In the genomic region with DNA sequence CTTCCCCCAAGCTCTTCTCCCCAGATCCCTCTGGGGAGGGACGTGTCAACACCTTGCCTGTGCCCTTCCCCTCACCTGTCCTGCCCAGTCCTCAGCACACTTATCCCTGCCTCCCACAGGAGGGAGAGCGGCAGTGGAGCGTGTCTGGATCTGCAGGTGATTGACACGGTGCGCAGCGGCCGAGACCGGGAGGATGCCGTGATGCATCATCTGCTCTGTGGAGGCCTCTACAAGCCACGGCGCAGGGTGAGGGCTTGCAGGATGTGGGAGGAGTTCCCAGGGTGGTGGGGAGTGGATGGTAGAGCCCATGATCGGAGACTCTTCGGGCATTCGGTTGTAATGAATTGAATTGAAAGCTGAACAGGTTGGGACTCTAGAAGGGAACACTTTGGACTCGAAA, we compare ENCODE assay signal across 19 mouse cellular contexts. TPM values are rescaled to one million over a fixed set of nuclear protein-coding genes. Genes with fewer than 3 reads are reported as not detected.
A peak's percentile ranks its signal among the peaks of the same experiment; 100 is the strongest.
DNase-seq lines count a peak whose midpoint lies in the region; ATAC-seq lines count a peak whose summit lies in the region.
"Had no signal": no experiment of that assay in that cellular context is flagged by ENCODE, and none has a peak within 500 bp of the region (broad histone marks: within the 10 kb centered on the region; RNA-seq: fewer than 3 reads in every experiment).

No protein-coding gene starts in this region.

- no peak overlapping the region for H3K4me3 ChIP-seq in hindbrain, embryonic 16.5 days (ENCODE audit: low read length)
- no peak overlapping the region for H3K4me3 ChIP-seq in hindbrain, embryonic 13.5 days
- no peak overlapping the region for H3K4me3 ChIP-seq in midbrain, embryonic 12.5 days
- no peak overlapping the region for H3K4me3 ChIP-seq in midbrain, embryonic 10.5 days
- H3K4me3 ChIP-seq in embryonic facial prominence, embryonic 12.5 days = no peak overlapping the region
- H3K4me3 ChIP-seq in limb, embryonic 10.5 days = no peak overlapping the region
- H3K4me3 ChIP-seq: gastrocnemius, adult 2 months; limb, embryonic 13.5 days; liver, embryonic 13.5 days had no signal

- no peak for DNase-seq in midbrain, embryonic 10.5 days (ENCODE audit: low spot score)
- DNase-seq in limb, embryonic 10.5 days (ENCODE audit: low spot score) = no peak
- no peak for DNase-seq in layer of hippocampus, adult 9-11 months
- DNase-seq in spleen, adult 18-20 months = no peak
- DNase-seq: adrenal gland, adult 2 months; cerebellum, adult 8-10 months; gastrocnemius, adult 2 months; heart, postnatal 14 days; kidney, adult 9 months; liver, embryonic 13.5 days; thymus, adult 18-20 months; thymus, postnatal 4 days had no signal

- H3K36me3 ChIP-seq in hindbrain, embryonic 16.5 days (ENCODE audit: control insufficient read depth, insufficient read depth, low read length) = peaks cover 19% of the 10 kb centered on the region
- H3K36me3 ChIP-seq in hindbrain, embryonic 13.5 days = peaks cover 42% of the 10 kb centered on the region
- H3K36me3 ChIP-seq in midbrain, embryonic 12.5 days = peaks cover 8% of the 10 kb centered on the region; the same call in 1 of the 2 replicates
- H3K36me3 ChIP-seq in midbrain, embryonic 10.5 days = peaks cover 40% of the 10 kb centered on the region
- peaks cover 18% of the 10 kb centered on the region for H3K36me3 ChIP-seq in embryonic facial prominence, embryonic 12.5 days
- H3K36me3 ChIP-seq in limb, embryonic 10.5 days = peaks cover 65% of the 10 kb centered on the region
- H3K36me3 ChIP-seq: liver, embryonic 13.5 days had no signal

- no peak overlapping the region for H3K9ac ChIP-seq in hindbrain, embryonic 16.5 days (ENCODE audit: low read depth, low read length)
- no peak overlapping the region for H3K9ac ChIP-seq in hindbrain, embryonic 13.5 days
- H3K9ac ChIP-seq in midbrain, embryonic 12.5 days (replicated peaks) = no peak overlapping the region
- H3K9ac ChIP-seq in embryonic facial prominence, embryonic 12.5 days = 0 out of 2 replicates have a peak overlapping the region, but pooled peaks have one; percentile 24
- H3K9ac ChIP-seq: limb, embryonic 13.5 days; liver, embryonic 13.5 days; lung, embryonic 14.5 days had no signal

- no peaks in the 10 kb centered on the region for H3K27me3 ChIP-seq in hindbrain, embryonic 16.5 days (replicated peaks; ENCODE audit: control insufficient read depth, insufficient read depth, low read length)
- no peaks in the 10 kb centered on the region for H3K27me3 ChIP-seq in hindbrain, embryonic 13.5 days
- no peaks in the 10 kb centered on the region for H3K27me3 ChIP-seq in midbrain, embryonic 12.5 days
- H3K27me3 ChIP-seq in midbrain, embryonic 10.5 days (ENCODE audit: low read depth, poor library complexity, severe bottlenecking) = peaks cover 21% of the 10 kb centered on the region
- no peaks in the 10 kb centered on the region for H3K27me3 ChIP-seq in embryonic facial prominence, embryonic 12.5 days
- H3K27me3 ChIP-seq in limb, embryonic 10.5 days (ENCODE audit: low read depth, poor library complexity, severe bottlenecking) = no peaks in the 10 kb centered on the region
- H3K27me3 ChIP-seq: limb, embryonic 13.5 days had no signal

- no peaks in the 10 kb centered on the region for H3K9me3 ChIP-seq in hindbrain, embryonic 16.5 days (ENCODE audit: control insufficient read depth, low read length)
- no peaks in the 10 kb centered on the region for H3K9me3 ChIP-seq in hindbrain, embryonic 13.5 days
- no peaks in the 10 kb centered on the region for H3K9me3 ChIP-seq in midbrain, embryonic 12.5 days
- no peaks in the 10 kb centered on the region for H3K9me3 ChIP-seq in midbrain, embryonic 10.5 days (replicated peaks)
- no peaks in the 10 kb centered on the region for H3K9me3 ChIP-seq in embryonic facial prominence, embryonic 12.5 days
- no peaks in the 10 kb centered on the region for H3K9me3 ChIP-seq in limb, embryonic 10.5 days (replicated peaks)
- H3K9me3 ChIP-seq: limb, embryonic 13.5 days; liver, embryonic 13.5 days had no signal

- H3K27ac ChIP-seq in hindbrain, embryonic 16.5 days (ENCODE audit: low read depth, low read length) = no peak overlapping the region
- no peak overlapping the region for H3K27ac ChIP-seq in hindbrain, embryonic 13.5 days
- H3K27ac ChIP-seq in midbrain, embryonic 12.5 days (replicated peaks) = no peak overlapping the region
- no peak overlapping the region for H3K27ac ChIP-seq in midbrain, embryonic 10.5 days (replicated peaks)
- H3K27ac ChIP-seq in embryonic facial prominence, embryonic 12.5 days = no peak overlapping the region
- H3K27ac ChIP-seq in limb, embryonic 10.5 days = 0 out of 2 replicates have a peak overlapping the region, but pooled peaks have one; percentile 7
- H3K27ac ChIP-seq: gastrocnemius, adult 2 months; limb, embryonic 13.5 days; liver, embryonic 13.5 days had no signal

- no peaks in the 10 kb centered on the region; the same call in 1 of the 2 replicates for H3K4me1 ChIP-seq in hindbrain, embryonic 16.5 days (ENCODE audit: control insufficient read depth, insufficient read depth, low read depth, low read length)
- 0 out of 2 replicates have a peak, but pooled peaks cover 17% of the 10 kb centered on the region for H3K4me1 ChIP-seq in hindbrain, embryonic 13.5 days (replicated peaks)
- H3K4me1 ChIP-seq in midbrain, embryonic 12.5 days = peaks cover 3% of the 10 kb centered on the region; the same call in 1 of the 2 replicates
- peaks cover 33% of the 10 kb centered on the region for H3K4me1 ChIP-seq in midbrain, embryonic 10.5 days
- H3K4me1 ChIP-seq in embryonic facial prominence, embryonic 12.5 days = 0 out of 2 replicates have a peak, but pooled peaks cover 3% of the 10 kb centered on the region
- peaks cover 42% of the 10 kb centered on the region for H3K4me1 ChIP-seq in limb, embryonic 10.5 days
- H3K4me1 ChIP-seq: liver, embryonic 13.5 days had no signal

- peak; percentile 31; the same call in 1 of the 2 replicates for ATAC-seq in hindbrain, embryonic 16.5 days
- no peak for ATAC-seq in hindbrain, embryonic 13.5 days (ENCODE audit: low FRiP score)
- 0 out of 2 replicates have a peak, but pooled peaks have one; percentile 12 for ATAC-seq in midbrain, embryonic 12.5 days (ENCODE audit: low FRiP score, low read depth)
- ATAC-seq in embryonic facial prominence, embryonic 12.5 days (ENCODE audit: insufficient number of reproducible peaks, insufficient read depth, low FRiP score, low TSS enrichment) = no peak

- H3K4me2 ChIP-seq in hindbrain, embryonic 16.5 days (ENCODE audit: low read length) = no peak overlapping the region
- H3K4me2 ChIP-seq in hindbrain, embryonic 13.5 days = no peak overlapping the region
- H3K4me2 ChIP-seq in midbrain, embryonic 12.5 days (replicated peaks) = no peak overlapping the region
- H3K4me2 ChIP-seq in embryonic facial prominence, embryonic 12.5 days (replicated peaks) = no peak overlapping the region
- H3K4me2 ChIP-seq: heart, embryonic 11.5 days; limb, embryonic 13.5 days; liver, embryonic 13.5 days; lung, embryonic 14.5 days had no signal

- WGBS in hindbrain, embryonic 16.5 days = 70% methylated on average over 15 of the region's 15 CpGs
- 68% methylated on average over 15 of the region's 15 CpGs for WGBS in hindbrain, embryonic 13.5 days
- 74% methylated on average over 15 of the region's 15 CpGs for WGBS in midbrain, embryonic 12.5 days
- 71% methylated on average over 15 of the region's 15 CpGs for WGBS in midbrain, embryonic 10.5 days
- 70% methylated on average over 15 of the region's 15 CpGs for WGBS in embryonic facial prominence, embryonic 12.5 days
- WGBS in limb, embryonic 10.5 days = 77% methylated on average over 15 of the region's 15 CpGs

RNA-seq across cellular contexts. Expression of gene Slc9a5, which starts 10.6 kb away (rescaled TPM):
- polyA plus RNA-seq in hindbrain, embryonic 16.5 days (2015; fragmentation: Nextera tagmentation; extraction: Ambion mirVana) = 12.3 and 14.5 TPM in 2 replicates
- 7.3 and 7.4 TPM in 2 replicates for polyA plus RNA-seq in hindbrain, embryonic 13.5 days (2015; fragmentation: Nextera tagmentation; extraction: Ambion mirVana)
- polyA plus RNA-seq in midbrain, embryonic 12.5 days (2016; fragmentation: Nextera tagmentation; extraction: Ambion mirVana) = 4.6 and 5.4 TPM in 2 replicates
- 4.1 TPM in 2 replicates for polyA plus RNA-seq in midbrain, embryonic 10.5 days (2016; fragmentation: Nextera tagmentation; extraction: Ambion mirVana)
- polyA plus RNA-seq in embryonic facial prominence, embryonic 12.5 days (2016; fragmentation: Nextera tagmentation; extraction: Ambion mirVana) = 5.9 and 7.4 TPM in 2 replicates
- polyA plus RNA-seq in limb, embryonic 10.5 days (2016; fragmentation: Nextera tagmentation; extraction: Ambion mirVana) = 4.5 and 6.3 TPM in 2 replicates

RNA-seq across cellular contexts. Expression of gene Fhod1, which starts 11.5 kb away (rescaled TPM):
- polyA plus RNA-seq in hindbrain, embryonic 16.5 days (2015; fragmentation: Nextera tagmentation; extraction: Ambion mirVana) = 0.69 and 0.93 TPM in 2 replicates
- polyA plus RNA-seq in hindbrain, embryonic 13.5 days (2015; fragmentation: Nextera tagmentation; extraction: Ambion mirVana) = 0.74 and 0.76 TPM in 2 replicates
- 1.1 and 2.0 TPM in 2 replicates for polyA plus RNA-seq in midbrain, embryonic 12.5 days (2016; fragmentation: Nextera tagmentation; extraction: Ambion mirVana)
- polyA plus RNA-seq in midbrain, embryonic 10.5 days (2016; fragmentation: Nextera tagmentation; extraction: Ambion mirVana) = 1.9 and 2.2 TPM in 2 replicates
- 2.3 TPM in 2 replicates for polyA plus RNA-seq in embryonic facial prominence, embryonic 12.5 days (2016; fragmentation: Nextera tagmentation; extraction: Ambion mirVana)
- 2.2 TPM in 2 replicates for polyA plus RNA-seq in limb, embryonic 10.5 days (2016; fragmentation: Nextera tagmentation; extraction: Ambion mirVana)

RNA-seq across cellular contexts. Expression of gene Plekhg4, which starts 13.9 kb away (rescaled TPM):
- polyA plus RNA-seq in hindbrain, embryonic 16.5 days (2015; fragmentation: Nextera tagmentation; extraction: Ambion mirVana) = 1.8 and 2.1 TPM in 2 replicates
- polyA plus RNA-seq in hindbrain, embryonic 13.5 days (2015; fragmentation: Nextera tagmentation; extraction: Ambion mirVana) = 1.6 and 1.9 TPM in 2 replicates
- polyA plus RNA-seq in midbrain, embryonic 12.5 days (2016; fragmentation: Nextera tagmentation; extraction: Ambion mirVana) = 0.68 and 0.92 TPM in 2 replicates
- polyA plus RNA-seq in midbrain, embryonic 10.5 days (2016; fragmentation: Nextera tagmentation; extraction: Ambion mirVana) = 0.49 and 0.51 TPM in 2 replicates
- polyA plus RNA-seq in embryonic facial prominence, embryonic 12.5 days (2016; fragmentation: Nextera tagmentation; extraction: Ambion mirVana) = 0.69 and 0.74 TPM in 2 replicates
- polyA plus RNA-seq in limb, embryonic 10.5 days (2016; fragmentation: Nextera tagmentation; extraction: Ambion mirVana) = 0.28 and 0.74 TPM in 2 replicates

RNA-seq across cellular contexts. Expression of gene Tmem208, which starts 33.1 kb away (rescaled TPM):
- 144 and 150 TPM in 2 replicates for polyA plus RNA-seq in hindbrain, embryonic 16.5 days (2015; fragmentation: Nextera tagmentation; extraction: Ambion mirVana)
- 133 and 136 TPM in 2 replicates for polyA plus RNA-seq in hindbrain, embryonic 13.5 days (2015; fragmentation: Nextera tagmentation; extraction: Ambion mirVana)
- polyA plus RNA-seq in midbrain, embryonic 12.5 days (2016; fragmentation: Nextera tagmentation; extraction: Ambion mirVana) = 93.7 and 96.8 TPM in 2 replicates
- 105 and 106 TPM in 2 replicates for polyA plus RNA-seq in midbrain, embryonic 10.5 days (2016; fragmentation: Nextera tagmentation; extraction: Ambion mirVana)
- polyA plus RNA-seq in embryonic facial prominence, embryonic 12.5 days (2016; fragmentation: Nextera tagmentation; extraction: Ambion mirVana) = 103 and 106 TPM in 2 replicates
- polyA plus RNA-seq in limb, embryonic 10.5 days (2016; fragmentation: Nextera tagmentation; extraction: Ambion mirVana) = 102 and 105 TPM in 2 replicates

RNA-seq across cellular contexts. Expression of gene Lrrc29, which starts 33.1 kb away (rescaled TPM):
- 0.90 and 0.94 TPM in 2 replicates for polyA plus RNA-seq in hindbrain, embryonic 16.5 days (2015; fragmentation: Nextera tagmentation; extraction: Ambion mirVana)
- 0.82 and 1.4 TPM in 2 replicates for polyA plus RNA-seq in hindbrain, embryonic 13.5 days (2015; fragmentation: Nextera tagmentation; extraction: Ambion mirVana)
- polyA plus RNA-seq in midbrain, embryonic 12.5 days (2016; fragmentation: Nextera tagmentation; extraction: Ambion mirVana) = 1.2 and 1.3 TPM in 2 replicates
- polyA plus RNA-seq in midbrain, embryonic 10.5 days (2016; fragmentation: Nextera tagmentation; extraction: Ambion mirVana) = 1.2 and 1.7 TPM in 2 replicates
- polyA plus RNA-seq in embryonic facial prominence, embryonic 12.5 days (2016; fragmentation: Nextera tagmentation; extraction: Ambion mirVana) = 1.6 and 1.8 TPM in 2 replicates
- polyA plus RNA-seq in limb, embryonic 10.5 days (2016; fragmentation: Nextera tagmentation; extraction: Ambion mirVana) = 1.4 TPM in 2 replicates

Comparison
In these comparisons a context has a peak if more than half of its experiments do, and no peak if none do; other contexts are left out.
1. ATAC-seq: peak in hindbrain, embryonic 16.5 days (single experiment) and midbrain, embryonic 12.5 days (single experiment); none in hindbrain, embryonic 13.5 days (single experiment) and embryonic facial prominence, embryonic 12.5 days (single experiment).